Mouse (Mus musculus): ENCODE measurements around the gene 2610301B20Rik.
A peak's percentile ranks its signal among the peaks of the same experiment; 100 is the strongest.

2610301B20Rik gene

GRCm38 (mm10) chr4:10911909-10912478 is 37.7 kb downstream of the 2610301B20Rik start:
- no peak for DNase-seq

- peak; percentile 89 for DNase-seq
Measured at GRCm38 (mm10) chr4:10912611-10913301, 38.5 kb downstream of the 2610301B20Rik start.

GRCm38 (mm10) chr4:10913409-10913808 is 39.1 kb downstream of the 2610301B20Rik start:
- no peak for DNase-seq

GRCm38 (mm10) chr4:10914766-10915165 is 40.5 kb downstream of the 2610301B20Rik start:
- DNase-seq = peak; percentile 90

- DNase-seq = no peak
Measured at GRCm38 (mm10) chr4:10915271-10915670, 41.0 kb downstream of the 2610301B20Rik start.

GRCm38 (mm10) chr4:10918402-10918801 is 44.1 kb downstream of the 2610301B20Rik start:
- DNase-seq = no peak

- DNase-seq = peak; percentile 38
Measured at GRCm38 (mm10) chr4:10919097-10919496, 44.8 kb downstream of the 2610301B20Rik start.

- DNase-seq = no peak
Measured at GRCm38 (mm10) chr4:10919530-10919929, 45.2 kb downstream of the 2610301B20Rik start.

- no peak for DNase-seq
Measured at GRCm38 (mm10) chr4:10919987-10920386, 45.7 kb downstream of the 2610301B20Rik start.

- DNase-seq = no peak
Measured at GRCm38 (mm10) chr4:10920622-10921021, 46.3 kb downstream of the 2610301B20Rik start.

- DNase-seq = no peak
Measured at GRCm38 (mm10) chr4:10923180-10923579, 48.9 kb downstream of the 2610301B20Rik start.

GRCm38 (mm10) chr4:10924140-10924539 is 49.8 kb downstream of the 2610301B20Rik start:
- DNase-seq = no peak

GRCm38 (mm10) chr4:10924541-10924940 is 50.2 kb downstream of the 2610301B20Rik start:
- DNase-seq = no peak

- no peak for DNase-seq
Measured at GRCm38 (mm10) chr4:10926416-10926815, 52.1 kb downstream of the 2610301B20Rik start.

GRCm38 (mm10) chr4:10928158-10928557 is 53.9 kb downstream of the 2610301B20Rik start:
- no peak for DNase-seq

- DNase-seq = no peak
Measured at GRCm38 (mm10) chr4:10929726-10930125, 55.4 kb downstream of the 2610301B20Rik start.

GRCm38 (mm10) chr4:10931040-10931439 is 56.7 kb downstream of the 2610301B20Rik start:
- DNase-seq = no peak

- DNase-seq = no peak
Measured at GRCm38 (mm10) chr4:10932091-10932745, 57.9 kb downstream of the 2610301B20Rik start.

- no peak for DNase-seq
Measured at GRCm38 (mm10) chr4:10932782-10933181, 58.5 kb downstream of the 2610301B20Rik start.

- peak; percentile 0 for DNase-seq
Measured at GRCm38 (mm10) chr4:10936766-10937165, 62.5 kb downstream of the 2610301B20Rik start.
